Mouse (Mus musculus) embryonic facial prominence, embryonic 10.5 days (tissue): ENCODE results near the gene Sugp1. TPM values are rescaled to one million over a fixed set of nuclear protein-coding genes. Genes with fewer than 3 reads are reported as not detected.
"Not testable (repeated sequence)": the region's sequence is repeated elsewhere in the genome, so short reads cannot be mapped to it uniquely, and the experiment has no call there.

Experiments used
- DNase-seq: peaks from one replicate; pipeline ENCODE4 v3.0.0-alpha.2; 2017; ENCODE audit warnings: low spot score
- H3K27ac ChIP-seq: fragments of 300-500 bp; sonication (generic); replicated peaks from 2 replicates; pipeline ENCODE4 v1.5.1; 2016; ENCODE audit warnings: mild to moderate bottlenecking
- H3K27me3 ChIP-seq: fragments of 300-500 bp; sonication (generic); replicated peaks from 2 replicates; pipeline ENCODE4 v1.6.1; 2016; ENCODE audit warnings: low read depth, mild to moderate bottlenecking; ENCODE audit not compliant: poor library complexity, severe bottlenecking
- H3K36me3 ChIP-seq: fragments of 300-500 bp; sonication (generic); replicated peaks from 2 replicates; pipeline ENCODE4 v1.6.1; 2016; ENCODE audit warnings: mild to moderate bottlenecking, moderate library complexity
- H3K4me1 ChIP-seq: fragments of 300-500 bp; sonication (generic); 2 replicates; pipeline ENCODE4 v1.6.1; 2016
- H3K4me3 ChIP-seq: fragments of 300-500 bp; sonication (generic); 2 replicates; pipeline ENCODE4 v1.5.1; 2016; ENCODE audit warnings: mild to moderate bottlenecking, moderate library complexity
- H3K9me3 ChIP-seq: fragments of 300-500 bp; sonication (generic); 2 replicates; pipeline ENCODE4 v1.6.1; 2016; ENCODE audit warnings: mild to moderate bottlenecking
- WGBS: fragments of 180-500 bp; shearing (Covaris S2); methylation state at CpG from one replicate; pipeline ENCODE4 v1.1.7; 2016; 5-methylcytosine and 5-hydroxymethylcytosine counted together
- polyA plus RNA-seq: library from polyadenylated mRNA; unstranded; fragments of >200 nt; fragmentation: Nextera tagmentation; extraction: Ambion mirVana; gene quantifications from 2 replicates; pipeline ENCODE4 v1.2.1, GENCODE M21; 2016

The Sugp1 gene
- 53.5 and 56.5 TPM in 2 replicates for polyA plus RNA-seq

DNA sequence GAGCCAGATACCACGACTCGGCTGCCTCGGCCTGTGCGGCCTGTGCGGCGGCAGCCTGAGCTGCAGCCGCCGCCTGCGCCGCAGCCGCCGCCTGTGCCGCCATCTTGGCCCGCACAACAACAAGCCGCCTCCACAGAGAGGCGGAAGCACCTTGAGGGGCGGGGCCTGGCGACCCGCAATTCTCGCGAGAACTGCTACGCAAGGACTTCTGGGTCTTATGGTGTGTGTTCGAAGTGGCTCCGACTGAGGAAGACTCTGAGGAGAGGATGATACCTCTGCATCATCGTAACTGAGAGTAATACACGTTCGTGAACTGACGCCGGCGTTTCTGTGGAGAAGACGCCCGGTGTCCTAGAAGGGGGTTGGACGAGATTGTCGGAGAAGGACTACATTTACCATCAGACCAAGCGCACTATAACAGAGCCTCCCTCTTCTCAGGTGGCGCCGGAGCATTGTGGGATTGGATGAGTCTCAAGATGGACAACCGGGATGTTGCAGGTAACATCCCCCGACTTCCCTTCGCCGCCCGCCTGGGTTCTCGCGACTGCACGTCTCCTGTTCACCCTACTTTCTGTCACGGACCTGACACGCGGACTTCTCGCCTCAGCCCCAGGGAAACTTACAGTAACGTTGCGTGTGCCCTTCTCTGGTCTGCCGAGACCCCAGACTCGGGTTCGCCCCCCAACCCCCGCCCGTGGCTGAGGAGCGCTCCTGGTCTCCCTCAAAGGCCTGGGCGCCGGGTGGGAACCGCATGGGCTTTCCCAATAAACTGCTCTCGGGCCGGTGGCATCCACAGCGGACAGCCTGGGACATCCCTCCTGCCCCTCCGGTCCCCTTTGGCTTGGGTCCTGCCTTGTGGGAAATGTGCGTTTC, at the start of gene Sugp1, which contains the start of gene Mau2:
TSS of gene Sugp1 (plus strand) at position 231 of the 873 bp plus-strand sequence.
TSS of gene Mau2 (minus strand) at position 152 of the 873 bp plus-strand sequence.
- Histone ChIP-seq H3K27ac (peak within 1 kb of the TSS; percentile 91), H3K4me3 (peak within 1 kb of the TSS; percentile 81), H3K36me3 (peaks cover 19% of the 10 kb centered on the region), H3K27me3 (no peaks in the 10 kb centered on the region), H3K9me3 (no peaks in the 10 kb centered on the region), H3K4me1 (peaks cover 39% of the 10 kb centered on the region)
- DNase-seq, result peak; percentile 96
- under 1% methylated on average over 65 of the region's 65 CpGs for WGBS

DNA sequence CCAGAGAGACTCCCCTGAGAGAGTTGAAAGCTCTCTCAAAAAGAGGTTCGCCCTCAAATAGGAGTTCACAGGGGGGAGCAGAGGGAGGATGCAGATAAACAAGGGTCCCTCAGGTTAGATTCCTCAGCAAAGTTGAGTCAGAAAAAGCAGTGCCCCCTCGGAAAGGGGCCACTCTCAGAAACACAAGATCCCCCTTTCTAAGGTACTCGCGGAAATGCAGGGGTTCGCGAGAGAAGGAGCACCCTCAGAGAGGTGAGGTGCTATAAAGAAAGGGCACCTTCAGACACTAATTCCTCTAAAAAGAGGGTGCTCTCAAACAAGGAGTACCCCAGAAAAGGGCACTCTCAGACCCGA, 47.2 kb upstream of the Sugp1 start:
- Histone ChIP-seq H3K9me3 (no peaks in the 10 kb centered on the region), H3K4me1 (peaks cover 22% of the 10 kb centered on the region), H3K4me3 (peak overlapping the region; percentile 93), H3K27me3 (no peaks in the 10 kb centered on the region), H3K36me3 (peaks cover 25% of the 10 kb centered on the region), H3K27ac (peak overlapping the region; percentile 93)
- no peak for DNase-seq
- WGBS, result under 1% methylated on average over 7 of the region's 7 CpGs

DNA sequence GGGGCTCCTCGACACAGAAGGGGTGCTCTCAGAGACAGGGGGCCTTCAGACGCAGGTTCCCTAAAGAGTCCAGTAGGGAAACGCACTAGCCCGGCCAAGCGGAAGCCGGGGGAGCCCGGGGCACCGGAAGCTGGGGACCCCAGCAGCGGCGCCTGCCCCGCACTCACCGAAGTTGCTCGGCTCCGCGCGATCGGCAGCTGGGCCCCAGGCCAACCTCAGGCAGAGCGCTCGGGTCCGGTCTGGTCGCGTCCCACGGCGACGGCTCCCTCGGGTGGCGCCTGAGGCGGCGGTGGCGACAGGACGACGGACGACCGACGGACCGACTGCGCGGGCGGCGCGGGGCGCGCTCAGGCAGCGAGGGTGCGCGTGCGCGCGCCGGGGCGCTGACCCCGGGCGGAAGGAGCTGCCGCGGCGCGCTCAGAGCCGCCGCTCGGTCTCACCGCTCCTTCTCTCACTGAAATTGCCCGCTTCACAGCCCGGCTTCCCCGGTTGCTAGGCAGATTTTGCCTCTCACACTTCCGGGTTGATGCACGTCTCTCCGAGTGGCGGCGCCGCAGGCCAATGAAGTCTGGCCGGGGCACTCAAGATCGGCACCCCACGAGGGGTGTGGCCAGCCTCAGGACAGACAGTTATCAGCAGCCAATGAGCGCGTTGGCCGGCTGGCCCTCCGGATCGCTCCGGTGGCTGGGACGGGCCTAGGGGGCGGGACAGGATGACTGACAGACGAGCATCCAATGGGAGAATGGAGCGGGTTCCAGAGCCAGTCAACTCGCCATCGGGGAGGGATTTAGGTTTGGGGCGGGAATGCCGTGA, 46.6 kb upstream of the Sugp1 start, which contains the start of gene Gatad2a:
TSS of gene Gatad2a (minus strand) at position 609 of the 813 bp plus-strand sequence.
- H3K9me3 ChIP-seq, result no peaks in the 10 kb centered on the region
- H3K27ac ChIP-seq, result peak within 1 kb of the TSS; percentile 93
- WGBS, result under 1% methylated on average over 87 of the region's 87 CpGs
- peak within 1 kb of the TSS; percentile 93 for H3K4me3 ChIP-seq
- peaks cover 23% of the 10 kb centered on the region for H3K36me3 ChIP-seq
- DNase-seq, result peak; percentile 100
- peaks cover 24% of the 10 kb centered on the region for H3K4me1 ChIP-seq
- H3K27me3 ChIP-seq, result no peaks in the 10 kb centered on the region

DNA sequence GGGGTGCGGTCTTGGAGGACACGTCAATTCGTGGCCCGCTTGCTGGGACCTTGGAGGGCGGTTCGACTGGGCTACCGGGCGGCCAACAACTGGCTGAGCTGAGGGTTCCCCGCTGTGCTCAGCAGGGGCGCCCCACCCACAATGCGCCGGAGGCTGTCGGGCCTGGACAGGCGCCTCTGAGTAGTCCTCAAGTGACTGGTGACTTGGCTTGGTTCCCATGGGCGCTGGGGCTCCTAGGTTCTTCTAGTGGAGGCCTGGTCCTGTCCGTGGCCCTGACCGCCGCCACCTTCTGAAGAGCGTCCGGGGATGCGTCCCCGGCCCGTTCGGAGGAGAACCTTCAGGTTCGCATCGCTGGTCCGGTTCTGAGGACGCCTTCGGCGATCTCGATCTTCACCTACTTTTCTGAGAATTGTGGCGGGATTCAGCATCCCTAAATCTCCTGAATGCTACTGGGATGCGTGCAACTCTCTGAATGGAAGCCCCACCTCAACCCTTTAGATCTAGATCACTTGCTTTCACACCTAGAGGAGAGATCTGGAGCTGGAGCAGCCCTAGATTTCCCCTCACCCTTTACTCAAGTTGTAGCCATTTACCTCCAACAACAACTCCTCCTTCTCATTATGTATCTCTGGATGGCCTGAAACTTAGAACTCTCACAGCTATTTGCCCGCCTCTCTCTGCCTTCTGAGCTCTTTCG, 45.9 kb upstream of the Sugp1 start:
- H3K9me3 ChIP-seq, result no peaks in the 10 kb centered on the region
- DNase-seq, result no peak
- H3K4me3 ChIP-seq, result peak overlapping the region; percentile 93
- no peaks in the 10 kb centered on the region for H3K27me3 ChIP-seq
- H3K27ac ChIP-seq, result peak overlapping the region; percentile 93
- peaks cover 32% of the 10 kb centered on the region for H3K4me1 ChIP-seq
- peaks cover 17% of the 10 kb centered on the region for H3K36me3 ChIP-seq
- WGBS, result 4% methylated on average over 35 of the region's 35 CpGs

DNA sequence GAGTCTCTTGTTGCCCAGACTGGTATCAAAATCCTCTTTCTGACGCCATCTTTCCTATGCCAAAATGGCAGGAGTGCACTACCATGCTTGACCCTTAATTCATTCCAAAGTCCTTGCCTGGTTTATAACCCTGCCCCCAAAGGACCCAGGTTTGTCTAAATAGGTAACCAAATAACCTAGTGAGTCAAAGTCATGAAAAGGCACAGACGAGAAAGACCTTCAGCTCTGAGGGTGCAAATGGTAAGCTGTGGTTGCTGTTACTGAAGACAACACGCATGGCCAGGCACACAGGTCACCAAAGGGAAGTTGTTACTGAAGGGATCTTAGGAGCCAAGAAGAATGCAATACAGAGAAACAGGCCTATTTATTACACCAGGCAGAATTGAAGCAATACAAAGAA, 43.9 kb upstream of the Sugp1 start:
- Histone ChIP-seq H3K27ac (no peak overlapping the region), H3K36me3 (no peaks in the 10 kb centered on the region)
- WGBS, result 88% methylated on average over 3 of the region's 3 CpGs

DNA sequence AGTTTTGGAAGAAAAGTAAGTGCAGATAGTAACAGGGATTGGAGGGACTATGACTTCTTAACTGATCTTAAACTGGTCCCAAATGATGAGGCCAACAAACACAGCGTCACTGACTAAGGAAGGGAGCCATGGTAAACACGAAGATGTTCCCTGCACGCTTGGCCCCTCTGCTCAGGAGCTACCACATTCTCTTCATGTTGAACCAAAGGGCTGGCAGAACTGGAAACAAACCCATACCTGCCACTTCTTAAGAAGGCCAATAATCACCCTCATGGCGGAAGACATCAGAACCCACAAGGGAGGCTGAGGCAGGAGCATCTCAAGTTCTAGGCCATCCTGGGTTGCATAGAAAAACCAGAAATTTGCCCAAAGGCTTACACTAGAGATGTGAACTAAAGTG, 43.4 kb upstream of the Sugp1 start:
- Histone ChIP-seq H3K9me3 (no peaks in the 10 kb centered on the region), H3K27ac (no peak overlapping the region), H3K36me3 (no peaks in the 10 kb centered on the region), H3K4me3 (no peak overlapping the region), H3K27me3 (no peaks in the 10 kb centered on the region), H3K4me1 (peaks cover 29% of the 10 kb centered on the region)
- WGBS, result 94% methylated on average over 4 of the region's 4 CpGs
- no peak for DNase-seq

More for the DNA sequence above, 43.9 kb upstream of the Sugp1 start:
- Histone ChIP-seq H3K4me3 (no peak overlapping the region), H3K4me1 (peaks cover 32% of the 10 kb centered on the region), H3K27me3 (no peaks in the 10 kb centered on the region), H3K9me3 (no peaks in the 10 kb centered on the region)
- DNase-seq, result no peak

DNA sequence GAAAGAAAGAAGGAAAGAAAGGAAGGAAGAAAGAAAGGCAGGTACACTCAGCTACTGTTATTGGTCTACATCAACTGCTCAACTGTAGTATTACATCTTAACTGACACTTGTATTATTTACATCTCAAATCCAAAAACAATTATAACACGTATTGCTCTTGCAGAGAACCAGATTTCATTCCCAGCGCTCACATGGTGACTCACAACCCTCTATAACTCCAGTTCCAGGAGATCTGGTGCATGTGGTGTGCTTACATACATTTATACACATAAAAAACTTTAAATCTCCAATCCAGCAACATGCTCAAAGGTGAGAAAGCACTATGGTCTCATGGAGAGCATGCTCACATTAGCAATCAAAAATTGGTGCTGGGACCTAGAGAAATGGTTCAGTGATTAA, 42.4 kb upstream of the Sugp1 start:
- Histone ChIP-seq H3K27ac (no peak overlapping the region), H3K4me1 (peaks cover 25% of the 10 kb centered on the region), H3K4me3 (no peak overlapping the region), H3K36me3 (no peaks in the 10 kb centered on the region), H3K9me3 (no peaks in the 10 kb centered on the region), H3K27me3 (no peaks in the 10 kb centered on the region)
- DNase-seq, result no peak
- WGBS, result 86% methylated on average over 2 of the region's 2 CpGs

DNA sequence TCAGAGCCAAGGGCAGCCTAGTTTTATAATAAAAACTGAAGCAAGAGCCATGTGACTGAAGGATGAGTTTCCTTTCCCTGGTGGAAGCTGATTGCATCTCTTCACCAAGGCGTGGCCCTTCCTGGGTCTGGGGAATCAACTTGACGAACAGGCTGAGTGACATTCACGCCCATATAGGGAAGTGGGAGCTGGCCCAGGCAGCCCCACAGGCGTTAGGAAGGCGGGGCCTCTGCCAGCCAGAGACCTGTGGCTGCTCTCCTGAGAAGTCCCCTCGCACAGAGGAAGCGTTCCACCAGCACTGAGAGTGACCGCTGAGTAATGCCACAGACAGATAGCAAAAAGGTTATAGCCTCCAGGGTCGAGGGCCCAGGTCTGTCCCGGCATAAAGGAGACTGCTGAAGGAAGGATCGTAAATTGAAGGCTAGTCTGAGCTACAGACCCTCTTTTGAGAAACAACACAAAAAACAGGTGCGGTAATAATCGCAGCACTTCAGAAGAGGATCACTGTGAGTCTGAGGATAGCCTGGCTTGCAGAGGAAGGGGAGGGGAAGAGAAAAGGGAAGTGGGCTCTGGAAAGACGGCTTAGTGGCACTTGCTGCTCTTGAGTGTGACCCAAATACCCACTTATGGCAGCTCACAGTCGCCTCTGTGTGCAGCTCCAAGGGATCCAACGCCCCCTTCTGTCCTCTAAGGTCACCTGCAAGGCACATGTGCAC, 41.3 kb upstream of the Sugp1 start:
- DNase-seq, result peak; percentile 71
- 2% methylated on average over 16 of the region's 16 CpGs for WGBS
- no peaks in the 10 kb centered on the region for H3K36me3 ChIP-seq
- peaks cover 22% of the 10 kb centered on the region for H3K4me1 ChIP-seq
- no peaks in the 10 kb centered on the region for H3K9me3 ChIP-seq
- no peaks in the 10 kb centered on the region for H3K27me3 ChIP-seq
- H3K4me3 ChIP-seq, result peak overlapping the region; percentile 45
- H3K27ac ChIP-seq, result peak overlapping the region; percentile 65

DNA sequence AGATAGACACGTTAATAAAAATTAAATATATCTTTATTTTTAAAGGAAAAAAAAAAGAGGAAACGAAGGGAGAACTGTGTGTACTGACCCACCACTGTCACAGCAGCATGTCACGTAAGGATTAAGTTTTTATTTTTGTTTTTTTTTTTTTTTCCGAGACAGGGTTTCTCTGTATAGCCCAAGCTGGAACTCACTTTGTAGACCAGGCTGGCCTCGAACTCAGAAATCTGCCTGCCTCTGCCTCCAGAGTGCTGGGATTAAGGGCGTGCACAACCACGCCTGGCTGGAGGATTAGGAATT, 40.8 kb upstream of the Sugp1 start:
- peaks cover 18% of the 10 kb centered on the region for H3K4me1 ChIP-seq
- H3K27me3 ChIP-seq, DNase-seq, H3K9me3 ChIP-seq, H3K36me3 ChIP-seq: not testable (repeated sequence)
- H3K27ac ChIP-seq, result peak overlapping the region; percentile 65
- H3K4me3 ChIP-seq, result peak overlapping the region; percentile 45
- 46% methylated on average over 7 of the region's 7 CpGs for WGBS

DNA sequence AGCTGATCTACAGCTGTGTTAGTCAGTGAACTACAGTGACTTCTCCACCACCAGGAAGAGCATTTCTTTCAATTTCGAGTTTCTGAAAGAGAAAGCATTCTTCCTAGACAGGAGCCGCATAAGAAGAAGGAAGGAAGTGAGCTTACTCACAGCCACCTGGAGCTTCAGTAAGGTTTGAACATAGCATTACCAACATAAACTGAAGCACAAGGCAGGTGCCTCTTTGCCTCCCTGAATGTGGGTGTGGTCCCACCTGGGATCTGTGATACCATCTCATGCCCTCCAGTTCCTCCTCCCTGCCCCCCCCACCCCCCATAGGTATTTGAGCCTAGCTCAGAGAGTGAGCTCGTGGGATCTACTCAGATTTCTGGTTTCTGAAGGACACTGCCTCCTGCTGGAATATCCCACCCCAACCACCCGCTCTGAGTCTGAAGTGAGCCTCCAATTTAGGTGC, 39.4 kb upstream of the Sugp1 start:
- Histone ChIP-seq H3K36me3 (no peaks in the 10 kb centered on the region), H3K4me3 (no peak overlapping the region), H3K4me1 (peaks cover 14% of the 10 kb centered on the region), H3K27ac (no peak overlapping the region), H3K27me3 (no peaks in the 10 kb centered on the region), H3K9me3 (no peaks in the 10 kb centered on the region)
- DNase-seq, result no peak
- WGBS, result 60% methylated on average over 4 of the region's 4 CpGs

DNA sequence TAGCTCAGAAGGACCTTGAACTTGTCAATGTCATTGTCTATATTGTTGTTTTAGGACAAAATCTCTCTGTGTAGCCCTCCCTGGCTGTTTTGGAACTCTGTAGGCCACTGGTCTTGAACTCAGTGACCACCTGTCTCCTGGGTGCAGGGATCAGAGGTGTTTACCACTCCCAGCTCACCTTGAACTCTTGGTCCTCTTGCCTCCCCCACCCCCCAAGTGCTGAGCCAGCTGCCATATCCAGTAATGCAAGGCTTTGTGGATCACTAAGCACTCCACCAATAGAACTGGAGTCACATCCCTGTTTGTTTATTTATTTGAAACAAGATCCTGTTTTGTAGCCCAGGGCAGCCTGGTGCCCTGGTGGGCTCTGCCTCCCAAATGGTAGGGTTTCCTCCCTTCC, 38.3 kb upstream of the Sugp1 start:
- no peaks in the 10 kb centered on the region for H3K27me3 ChIP-seq
- no peak overlapping the region for H3K27ac ChIP-seq
- no peaks in the 10 kb centered on the region for H3K36me3 ChIP-seq
- H3K4me3 ChIP-seq, result no peak overlapping the region
- no peak for DNase-seq
- peaks cover 14% of the 10 kb centered on the region for H3K4me1 ChIP-seq
- no peaks in the 10 kb centered on the region for H3K9me3 ChIP-seq

DNA sequence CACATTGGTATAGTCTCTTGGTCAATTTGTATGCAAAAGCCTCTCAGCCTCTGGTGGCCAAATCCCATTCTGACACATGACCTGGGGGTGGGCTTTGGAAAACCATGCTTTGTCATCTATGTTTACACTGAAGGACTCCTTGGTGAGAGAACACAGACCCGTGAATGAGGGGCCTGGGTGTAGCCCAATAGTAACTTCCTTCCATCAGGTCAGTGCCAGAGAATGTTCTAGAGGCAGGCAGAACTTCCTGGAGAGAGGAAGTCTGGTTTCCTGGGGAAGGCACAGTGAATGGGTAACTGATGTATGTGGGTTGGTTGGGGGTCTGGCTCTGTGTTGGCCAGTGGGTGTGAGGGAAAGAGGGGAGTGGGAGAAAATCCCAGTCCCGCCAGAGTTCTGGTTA, 37.4 kb upstream of the Sugp1 start:
- H3K4me1 ChIP-seq, result peaks cover 14% of the 10 kb centered on the region
- no peaks in the 10 kb centered on the region for H3K27me3 ChIP-seq
- H3K36me3 ChIP-seq, result no peaks in the 10 kb centered on the region
- no peak for DNase-seq
- no peaks in the 10 kb centered on the region for H3K9me3 ChIP-seq
- H3K27ac ChIP-seq, result no peak overlapping the region
- 43% methylated on average over 2 of the region's 2 CpGs for WGBS
- H3K4me3 ChIP-seq, result no peak overlapping the region
